Mouse (Mus musculus): ENCODE data around the gene Klhdc10. TPM values are rescaled to one million over a fixed set of nuclear protein-coding genes. Genes with fewer than 3 reads are reported as not detected.

The Klhdc10 gene
- polyA plus RNA-seq, 1 experiment from 2014 or later: 33.9 TPM

DNA sequence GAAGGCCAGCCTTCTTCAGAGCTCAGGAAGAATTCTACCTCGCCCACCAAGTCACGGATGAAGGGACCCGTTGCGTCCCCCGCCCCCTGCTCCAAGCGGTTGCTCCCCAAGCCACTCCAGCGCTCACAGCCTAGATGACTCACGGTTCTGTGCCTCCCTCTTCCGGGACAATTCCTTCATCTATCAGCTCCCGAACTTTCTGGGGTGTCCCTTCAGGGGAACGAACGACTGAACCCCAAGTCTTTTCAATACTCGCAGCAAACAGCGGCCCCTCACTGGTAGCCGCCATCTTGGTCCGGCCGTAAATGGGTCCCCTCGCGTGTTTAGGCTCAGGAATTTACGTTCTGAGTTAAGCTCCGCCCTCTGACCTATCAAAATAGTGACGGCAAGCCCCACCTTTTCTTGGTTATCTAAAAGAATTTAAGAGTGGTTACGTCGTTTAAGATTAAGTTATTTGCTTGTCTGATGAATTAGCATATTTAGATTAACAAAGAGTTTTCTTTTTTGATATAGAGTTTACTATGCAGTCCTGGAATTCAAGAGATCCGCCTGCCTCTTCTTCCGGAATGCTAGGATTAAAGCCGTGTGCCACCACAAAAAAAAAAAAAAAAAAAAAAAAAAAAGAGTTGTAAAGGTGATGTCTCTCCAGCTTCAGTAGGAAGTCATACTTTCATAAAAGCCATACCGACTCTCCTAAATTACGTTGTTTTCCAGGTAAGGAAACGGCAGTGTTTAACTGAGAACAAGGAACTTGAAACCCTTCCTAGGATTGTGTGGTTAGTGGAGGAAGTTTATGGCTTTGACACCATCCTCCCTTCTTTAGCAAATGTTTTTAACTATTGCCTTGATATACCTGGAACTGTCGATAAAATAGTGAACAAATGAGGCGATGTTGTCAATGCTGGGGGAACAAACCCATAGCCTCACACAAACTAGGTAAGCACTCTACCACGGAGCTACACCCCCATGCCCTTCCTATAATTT lies 10.7 kb upstream of the Klhdc10 start, which contains the start of gene Zc3hc1:
Gene Zc3hc1 (minus strand): TSS at position 315 of the 984 bp plus-strand sequence.
- WGBS: 18% methylated on average over 33 of the region's 33 CpGs
- Histone ChIP-seq H3K4me1 (ENCODE audit: control insufficient read depth, insufficient read depth, low read length) (no peaks in the 10 kb centered on the region), H3K4me3 (ENCODE audit: low read depth, low read length) (peak within 1 kb of the TSS; percentile 73), H3K9me3 (ENCODE audit: control insufficient read depth, low read length) (no peaks in the 10 kb centered on the region), H3K27me3 (ENCODE audit: control insufficient read depth, insufficient read depth, low read length) (no peaks in the 10 kb centered on the region), H3K36me3 (ENCODE audit: control insufficient read depth, insufficient read depth, low read length) (no peaks in the 10 kb centered on the region), H3K27ac (ENCODE audit: low read depth, low read length) (peak within 1 kb of the TSS; percentile 24; the same call in 1 of the 2 replicates), H3K9ac (ENCODE audit: low read length) (peak within 1 kb of the TSS; percentile 75), H3K4me2 (ENCODE audit: low read depth) (peak within 1 kb of the TSS; percentile 33)
- DNase-seq (ENCODE audit: low spot score) (peak; percentile 81), ATAC-seq (ENCODE audit: insufficient read depth, low FRiP score, low TSS enrichment) (peak; percentile 75; the same call in 1 of the 2 replicates)

DNA sequence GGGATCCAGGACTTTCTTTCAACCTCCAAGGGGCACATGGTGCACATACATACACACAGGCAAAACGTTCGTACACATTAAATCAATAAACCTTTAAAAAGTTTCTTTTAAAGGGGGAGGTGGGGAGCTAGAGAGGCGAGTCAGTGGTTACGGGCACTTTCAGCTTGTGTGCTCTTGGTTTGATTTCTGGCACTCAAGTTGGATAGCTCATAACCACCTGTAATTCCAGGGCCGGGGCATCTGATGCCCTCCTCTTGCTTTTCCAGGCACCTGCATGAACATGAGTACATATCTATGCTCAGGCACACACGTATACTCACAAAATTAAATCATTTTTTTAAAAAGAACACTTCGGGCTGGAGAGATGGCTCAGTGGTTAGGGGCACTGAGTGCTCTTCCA lies 9.7 kb upstream of the Klhdc10 start:
- H3K36me3 ChIP-seq (ENCODE audit: control insufficient read depth, insufficient read depth, low read length): no peaks in the 10 kb centered on the region
- H3K4me2 ChIP-seq (ENCODE audit: low read depth): no peak overlapping the region
- WGBS: 88% methylated on average over 7 of the region's 7 CpGs
- no peak for ATAC-seq (ENCODE audit: insufficient read depth, low FRiP score, low TSS enrichment)
- no peak overlapping the region for H3K4me3 ChIP-seq (ENCODE audit: low read depth, low read length)
- no peaks in the 10 kb centered on the region for H3K4me1 ChIP-seq (ENCODE audit: control insufficient read depth, insufficient read depth, low read length)
- H3K9me3 ChIP-seq (ENCODE audit: control insufficient read depth, low read length): no peaks in the 10 kb centered on the region
- no peak overlapping the region for H3K9ac ChIP-seq (ENCODE audit: low read length)
- no peaks in the 10 kb centered on the region for H3K27me3 ChIP-seq (ENCODE audit: control insufficient read depth, insufficient read depth, low read length)
- H3K27ac ChIP-seq (ENCODE audit: low read depth, low read length): no peak overlapping the region
- no peak for DNase-seq (ENCODE audit: low spot score)

DNA sequence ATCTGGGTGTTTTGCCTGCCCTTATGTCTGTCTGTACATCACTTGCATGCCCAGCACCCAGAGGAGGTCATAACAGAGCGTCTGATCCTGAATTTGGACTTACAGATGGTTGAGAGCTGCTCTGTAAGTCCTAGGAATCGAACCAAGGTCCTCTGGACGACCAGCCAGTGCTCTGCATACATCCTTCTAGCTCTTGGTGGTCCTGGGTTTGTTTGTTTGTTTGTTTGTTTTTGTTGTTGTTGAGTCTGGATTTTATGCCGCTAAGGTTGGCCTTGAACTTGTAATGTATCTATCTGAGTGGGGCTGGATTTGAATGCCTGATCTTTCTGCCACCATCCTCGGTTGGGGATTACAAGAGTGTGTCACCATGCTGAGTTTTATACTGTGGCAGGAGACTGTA lies 1.5 kb upstream of the Klhdc10 start:
- Histone ChIP-seq H3K4me2 (ENCODE audit: low read depth) (no peak overlapping the region), H3K4me3 (ENCODE audit: low read depth, low read length) (no peak overlapping the region), H3K27ac (ENCODE audit: low read depth, low read length) (no peak overlapping the region), H3K27me3 (ENCODE audit: control insufficient read depth, insufficient read depth, low read length) (no peaks in the 10 kb centered on the region), H3K4me1 (ENCODE audit: control insufficient read depth, insufficient read depth, low read length) (no peaks in the 10 kb centered on the region), H3K9ac (ENCODE audit: low read length) (no peak overlapping the region), H3K9me3 (ENCODE audit: control insufficient read depth, low read length) (no peaks in the 10 kb centered on the region), H3K36me3 (ENCODE audit: control insufficient read depth, insufficient read depth, low read length) (no peaks in the 10 kb centered on the region)
- no peak for ATAC-seq (ENCODE audit: insufficient read depth, low FRiP score, low TSS enrichment)
- DNase-seq (ENCODE audit: low spot score): no peak
- 80% methylated on average over 5 of the region's 5 CpGs for WGBS

DNA sequence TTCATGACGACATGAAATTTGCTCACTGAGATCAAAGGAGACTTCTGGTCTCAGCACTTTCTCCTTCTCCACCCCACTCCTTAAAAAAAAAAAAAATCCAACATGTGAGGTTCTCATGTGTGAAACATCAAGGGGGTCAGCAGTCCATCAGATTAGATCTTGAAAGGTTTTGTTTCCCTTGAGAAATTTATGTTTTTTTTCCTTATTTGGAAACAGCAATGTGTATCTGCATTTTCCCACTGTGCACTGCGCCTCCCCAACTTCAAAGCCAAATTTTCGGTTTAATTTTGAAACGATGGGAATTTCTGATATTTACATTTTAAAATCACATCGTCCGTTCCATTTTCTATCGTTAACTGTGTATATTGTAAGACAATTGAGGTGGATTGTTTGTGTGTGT lies 952 bp upstream of the Klhdc10 start:
- H3K9me3 ChIP-seq (ENCODE audit: control insufficient read depth, low read length): no peaks in the 10 kb centered on the region
- H3K9ac ChIP-seq (ENCODE audit: low read length): peak overlapping the region; percentile 55
- no peak for DNase-seq (ENCODE audit: low spot score)
- H3K27ac ChIP-seq (ENCODE audit: low read depth, low read length): peak overlapping the region; percentile 88
- H3K4me3 ChIP-seq (ENCODE audit: low read depth, low read length): peak overlapping the region; percentile 82
- H3K27me3 ChIP-seq (ENCODE audit: control insufficient read depth, insufficient read depth, low read length): no peaks in the 10 kb centered on the region
- no peaks in the 10 kb centered on the region for H3K4me1 ChIP-seq (ENCODE audit: control insufficient read depth, insufficient read depth, low read length)
- peak overlapping the region; percentile 38 for H3K4me2 ChIP-seq (ENCODE audit: low read depth)
- WGBS: 9% methylated on average over 7 of the region's 7 CpGs
- H3K36me3 ChIP-seq (ENCODE audit: control insufficient read depth, insufficient read depth, low read length): no peaks in the 10 kb centered on the region
- ATAC-seq (ENCODE audit: insufficient read depth, low FRiP score, low TSS enrichment): no peak

DNA sequence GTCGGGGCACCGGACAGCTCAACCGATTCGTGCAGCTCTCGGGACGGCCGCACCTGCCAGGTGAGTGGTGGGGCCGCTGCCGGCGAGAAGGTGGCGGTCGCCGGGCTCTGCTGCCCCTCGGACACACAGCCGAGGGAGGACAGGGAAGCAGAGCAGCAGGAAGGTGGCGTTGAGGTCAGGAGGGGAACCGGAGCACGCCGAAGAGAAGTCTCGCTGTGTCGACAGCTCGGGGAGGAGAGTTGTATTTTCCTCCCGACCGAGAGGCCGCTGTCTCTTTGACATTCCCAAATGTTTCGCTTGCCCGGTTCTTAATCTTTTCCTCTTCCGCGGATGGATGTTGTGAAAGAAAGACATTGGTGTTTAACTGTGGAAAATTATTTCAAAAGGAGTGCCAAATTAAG lies 423 bp downstream of the Klhdc10 start:
- Histone ChIP-seq H3K27me3 (ENCODE audit: control insufficient read depth, insufficient read depth, low read length) (no peaks in the 10 kb centered on the region), H3K27ac (ENCODE audit: low read depth, low read length) (peak overlapping the region; percentile 77), H3K9ac (ENCODE audit: low read length) (peak overlapping the region; percentile 84), H3K4me3 (ENCODE audit: low read depth, low read length) (peak overlapping the region; percentile 82), H3K36me3 (ENCODE audit: control insufficient read depth, insufficient read depth, low read length) (no peaks in the 10 kb centered on the region), H3K4me2 (ENCODE audit: low read depth) (peak overlapping the region; percentile 44), H3K9me3 (ENCODE audit: control insufficient read depth, low read length) (no peaks in the 10 kb centered on the region), H3K4me1 (ENCODE audit: control insufficient read depth, insufficient read depth, low read length) (no peaks in the 10 kb centered on the region)
- peak; percentile 39 for DNase-seq (ENCODE audit: low spot score)
- WGBS: under 1% methylated on average over 29 of the region's 29 CpGs
- peak; percentile 30 for ATAC-seq (ENCODE audit: insufficient read depth, low FRiP score, low TSS enrichment)

DNA sequence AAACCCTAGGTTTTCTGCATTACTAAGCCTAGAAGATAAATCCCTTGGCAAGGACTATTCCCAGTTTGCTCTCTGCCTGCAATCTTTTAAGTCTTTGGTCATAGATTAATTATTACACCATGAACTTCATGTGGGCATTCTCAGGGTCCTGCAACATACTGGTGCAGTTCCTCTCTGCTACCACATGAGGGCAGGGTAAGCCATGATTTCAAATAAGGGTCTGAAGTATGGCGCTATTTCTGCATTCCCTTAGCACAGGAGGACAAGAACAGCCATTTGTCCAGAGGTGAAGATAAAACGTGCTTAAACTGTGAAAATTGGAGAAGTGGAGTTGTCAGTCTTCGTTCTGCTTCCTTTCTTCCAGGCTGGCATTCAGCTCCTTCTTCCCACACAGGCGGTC lies 1.8 kb downstream of the Klhdc10 start:
- ATAC-seq (ENCODE audit: insufficient read depth, low FRiP score, low TSS enrichment) (no peak), DNase-seq (ENCODE audit: low spot score) (peak; percentile 60)
- H3K36me3 ChIP-seq (ENCODE audit: control insufficient read depth, insufficient read depth, low read length): no peaks in the 10 kb centered on the region
- H3K27me3 ChIP-seq (ENCODE audit: control insufficient read depth, insufficient read depth, low read length): no peaks in the 10 kb centered on the region
- peak overlapping the region; percentile 19; the same call in 1 of the 2 replicates for H3K4me2 ChIP-seq (ENCODE audit: low read depth)
- H3K4me1 ChIP-seq (ENCODE audit: control insufficient read depth, insufficient read depth, low read length): no peaks in the 10 kb centered on the region
- 21% methylated on average over 4 of the region's 4 CpGs for WGBS
- H3K9ac ChIP-seq (ENCODE audit: low read length): no peak overlapping the region
- no peaks in the 10 kb centered on the region for H3K9me3 ChIP-seq (ENCODE audit: control insufficient read depth, low read length)
- H3K27ac ChIP-seq (ENCODE audit: low read depth, low read length): no peak overlapping the region
- H3K4me3 ChIP-seq (ENCODE audit: low read depth, low read length): no peak overlapping the region

DNA sequence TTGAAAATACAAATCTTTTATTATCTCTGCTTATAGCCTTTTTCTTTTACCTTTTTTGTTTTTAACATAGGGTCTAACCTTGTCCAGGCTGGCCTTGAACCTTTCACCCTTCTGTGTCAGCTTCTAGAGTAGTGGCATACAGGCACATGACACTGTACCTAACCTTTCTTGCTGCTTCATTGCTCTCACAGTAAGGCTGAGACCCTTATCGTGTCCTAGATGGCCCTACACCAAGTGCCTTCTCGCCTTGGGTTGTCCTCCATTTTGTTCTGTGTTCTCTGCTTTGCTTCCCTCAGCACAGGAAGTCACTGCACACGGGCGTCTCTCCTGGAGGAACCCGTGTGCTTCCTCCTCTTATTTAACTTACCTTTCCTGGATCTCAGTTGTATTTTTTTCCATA lies 3.0 kb downstream of the Klhdc10 start:
- no peak overlapping the region for H3K4me2 ChIP-seq (ENCODE audit: low read depth)
- H3K4me1 ChIP-seq (ENCODE audit: control insufficient read depth, insufficient read depth, low read length): no peaks in the 10 kb centered on the region
- H3K9me3 ChIP-seq (ENCODE audit: control insufficient read depth, low read length): no peaks in the 10 kb centered on the region
- 90% methylated on average over 5 of the region's 5 CpGs for WGBS
- ATAC-seq (ENCODE audit: insufficient read depth, low FRiP score, low TSS enrichment): no peak
- H3K27ac ChIP-seq (ENCODE audit: low read depth, low read length): no peak overlapping the region
- no peaks in the 10 kb centered on the region for H3K27me3 ChIP-seq (ENCODE audit: control insufficient read depth, insufficient read depth, low read length)
- DNase-seq (ENCODE audit: low spot score): no peak
- H3K9ac ChIP-seq (ENCODE audit: low read length): no peak overlapping the region
- no peak overlapping the region for H3K4me3 ChIP-seq (ENCODE audit: low read depth, low read length)
- H3K36me3 ChIP-seq (ENCODE audit: control insufficient read depth, insufficient read depth, low read length): no peaks in the 10 kb centered on the region

DNA sequence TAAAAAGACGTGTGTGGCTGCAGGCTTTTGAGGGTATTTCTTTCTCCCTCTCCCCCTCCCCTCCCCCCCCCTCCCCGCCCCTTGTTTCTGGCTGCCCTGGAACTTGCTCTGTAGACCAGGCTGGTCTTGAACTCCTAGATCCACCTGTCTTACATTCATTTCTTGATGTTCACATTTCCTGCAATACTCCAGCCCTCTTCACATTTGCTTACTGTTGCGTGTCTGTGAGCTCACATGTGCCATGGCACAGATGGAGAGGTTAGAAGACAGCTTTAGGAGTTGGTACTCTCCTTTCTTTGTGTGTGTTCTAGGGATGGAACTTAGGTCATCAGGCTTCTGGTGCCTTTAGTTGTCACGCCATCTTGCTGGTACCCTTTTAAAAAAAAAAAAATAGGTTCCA lies 6.6 kb downstream of the Klhdc10 start:
- WGBS: 85% methylated on average over 4 of the region's 4 CpGs
- no peaks in the 10 kb centered on the region for H3K27me3 ChIP-seq (ENCODE audit: control insufficient read depth, insufficient read depth, low read length)
- H3K4me2 ChIP-seq (ENCODE audit: low read depth): no peak overlapping the region
- no peak for ATAC-seq (ENCODE audit: insufficient read depth, low FRiP score, low TSS enrichment)
- H3K9ac ChIP-seq (ENCODE audit: low read length): no peak overlapping the region
- no peaks in the 10 kb centered on the region for H3K9me3 ChIP-seq (ENCODE audit: control insufficient read depth, low read length)
- H3K27ac ChIP-seq (ENCODE audit: low read depth, low read length): no peak overlapping the region
- H3K4me1 ChIP-seq (ENCODE audit: control insufficient read depth, insufficient read depth, low read length): no peaks in the 10 kb centered on the region
- no peak for DNase-seq (ENCODE audit: low spot score)
- H3K4me3 ChIP-seq (ENCODE audit: low read depth, low read length): no peak overlapping the region
- no peaks in the 10 kb centered on the region for H3K36me3 ChIP-seq (ENCODE audit: control insufficient read depth, insufficient read depth, low read length)
